Mouse (Mus musculus): ENCODE measurements around the gene Las1l.
"Not testable (repeated sequence)": the region's sequence is repeated elsewhere in the genome, so short reads cannot be mapped to it uniquely, and the experiment has no call there.

Gene Las1l

DNA sequence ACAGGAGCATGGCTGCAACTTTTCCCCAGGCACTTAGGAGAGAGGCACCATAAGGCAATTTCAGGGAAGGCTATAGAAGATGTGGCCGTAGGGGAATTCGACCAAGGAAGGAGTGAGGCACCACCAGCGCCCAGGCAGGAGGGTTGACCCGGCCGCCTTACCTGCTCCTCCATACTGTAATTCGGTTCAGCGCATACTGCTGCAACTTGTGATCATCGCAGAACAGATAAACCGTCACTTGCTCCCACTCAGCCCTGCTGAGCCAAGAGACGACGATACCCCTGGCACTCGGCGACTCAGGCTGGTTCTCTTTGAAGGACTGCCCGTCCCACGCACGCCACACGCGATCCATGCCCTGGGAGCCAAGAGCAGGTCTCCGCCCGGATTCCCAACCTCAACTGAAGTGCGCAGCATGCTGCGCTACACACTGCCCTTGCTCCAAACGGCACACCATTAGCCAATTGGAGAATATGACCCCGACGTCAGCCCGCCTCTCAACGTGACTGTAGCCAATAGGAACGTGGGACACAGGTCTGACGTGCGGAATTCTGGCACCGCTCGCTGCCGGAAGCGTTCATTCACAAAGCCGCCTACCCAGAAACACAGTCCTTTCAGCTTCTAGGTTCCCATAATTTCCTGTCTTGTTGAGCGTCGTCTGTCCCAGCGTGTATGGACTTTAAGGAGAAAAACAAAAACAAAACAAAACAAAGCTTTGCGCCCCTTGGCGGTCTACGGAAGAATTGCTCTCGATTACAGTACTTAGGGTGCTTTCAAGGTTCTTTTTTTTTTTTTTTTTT lies at the start of gene Las1l:
Las1l (minus strand) TSS at position 466 of the 797 bp plus-strand sequence.
- in situ Hi-C loops (cut with MboI) = no loop called here

DNA sequence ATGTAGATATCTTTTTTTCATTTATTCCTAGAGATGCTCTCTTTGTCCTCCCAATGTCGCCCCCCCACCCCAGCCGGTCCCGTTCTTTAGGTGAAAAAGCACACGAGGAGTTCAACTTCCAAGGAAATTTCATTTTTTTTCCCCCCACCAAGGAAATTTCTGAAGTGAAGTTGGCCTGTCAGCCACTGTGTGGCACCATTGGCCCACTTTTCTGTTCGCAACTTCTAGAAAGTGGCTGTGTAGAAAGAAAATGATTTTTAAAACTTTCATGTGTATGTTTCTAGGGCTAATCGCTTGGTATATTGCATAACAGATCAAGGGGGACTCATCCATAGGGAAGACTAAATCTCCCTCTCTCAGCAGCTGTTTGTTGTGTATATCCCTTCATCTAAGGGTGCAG lies 49.6 kb upstream of the Las1l start:
- in situ Hi-C loops (cut with MboI) = loop anchor here (25.0 kb wide), 1 partner anchor 331 kb away; no protein-coding TSS in a partner anchor

DNA sequence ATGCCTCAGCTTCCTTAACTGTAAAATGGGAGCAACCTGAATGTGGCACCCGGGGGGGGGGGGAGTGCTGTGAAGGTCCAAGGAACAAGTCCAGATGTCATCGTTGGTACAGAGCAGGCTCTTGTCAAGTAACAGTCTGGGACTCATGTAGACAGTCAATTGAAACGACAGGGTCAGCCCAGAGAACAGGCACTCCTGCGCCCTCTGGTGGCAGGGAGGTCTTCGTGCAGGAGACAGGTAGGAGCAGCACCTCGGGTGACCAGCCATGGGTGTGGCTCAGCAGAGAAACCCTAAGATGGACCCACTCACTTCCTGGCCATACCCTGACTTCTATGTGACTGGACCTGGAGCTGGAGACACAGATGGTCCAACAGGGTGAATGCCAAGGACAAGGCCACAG lies 42.8 kb upstream of the Las1l start:
- in situ Hi-C loops (cut with MboI) = no loop called here

DNA sequence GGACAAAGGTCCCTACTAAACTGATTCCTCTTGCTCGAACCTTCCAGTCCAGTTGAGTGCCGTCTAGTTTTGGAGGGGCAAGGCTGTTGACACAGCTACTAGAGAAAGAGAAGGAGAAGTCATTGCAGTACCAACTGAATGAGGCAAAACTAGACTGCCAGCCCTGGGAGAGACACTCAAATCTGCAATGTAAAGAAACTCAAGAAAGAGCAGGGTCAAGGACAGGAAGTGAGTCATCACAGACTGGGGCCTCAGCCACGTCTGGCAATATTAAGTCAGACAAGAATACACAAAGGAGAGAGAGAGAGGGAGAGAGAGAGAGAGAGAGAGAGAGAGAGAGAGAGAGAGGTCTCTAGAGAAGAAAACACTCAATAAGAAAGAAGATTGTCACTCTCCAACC lies 36.4 kb upstream of the Las1l start:
- in situ Hi-C loops (cut with MboI) = no loop called here

DNA sequence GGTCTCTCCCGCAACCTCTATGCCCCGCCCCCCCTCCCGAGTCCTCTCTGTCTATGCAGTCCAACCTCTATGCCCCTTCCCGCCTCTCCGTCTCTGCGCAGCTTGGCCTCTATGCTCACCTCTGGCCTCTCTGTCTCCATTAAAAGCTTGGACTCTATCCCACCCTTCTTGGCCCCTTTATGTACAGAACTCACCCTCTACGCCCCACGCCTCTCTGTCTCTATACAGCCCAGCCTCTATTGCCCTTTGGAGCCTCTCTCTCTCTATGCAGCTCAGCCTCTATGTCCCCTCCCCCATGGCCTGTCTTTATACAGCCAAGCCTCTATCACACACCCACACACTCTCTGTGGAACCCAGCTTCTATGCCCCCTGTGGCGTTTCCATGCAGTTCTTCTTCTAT lies 13.2 kb upstream of the Las1l start:
- in situ Hi-C loops (cut with MboI) = no loop called here

DNA sequence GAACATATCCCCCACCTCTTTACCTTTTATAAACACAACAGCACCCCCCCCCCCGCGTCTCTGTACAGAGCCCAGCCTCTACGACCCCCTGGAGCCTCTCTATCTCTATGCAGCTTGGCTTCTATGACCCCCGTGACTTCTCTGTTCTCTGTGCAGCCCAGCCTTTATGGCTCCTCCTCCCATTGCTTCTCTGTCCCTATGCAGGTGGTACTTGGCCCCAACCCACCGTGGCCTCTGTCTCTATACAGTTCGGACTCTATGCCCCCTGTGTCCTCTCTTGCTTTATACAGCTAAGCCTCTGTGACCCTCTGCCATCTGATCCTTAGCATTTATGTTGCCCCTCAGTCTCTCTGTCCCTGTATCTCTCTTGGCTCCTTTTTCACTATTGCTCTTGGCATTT lies 12.4 kb upstream of the Las1l start:
- in situ Hi-C loops (cut with MboI) = no loop called here

DNA sequence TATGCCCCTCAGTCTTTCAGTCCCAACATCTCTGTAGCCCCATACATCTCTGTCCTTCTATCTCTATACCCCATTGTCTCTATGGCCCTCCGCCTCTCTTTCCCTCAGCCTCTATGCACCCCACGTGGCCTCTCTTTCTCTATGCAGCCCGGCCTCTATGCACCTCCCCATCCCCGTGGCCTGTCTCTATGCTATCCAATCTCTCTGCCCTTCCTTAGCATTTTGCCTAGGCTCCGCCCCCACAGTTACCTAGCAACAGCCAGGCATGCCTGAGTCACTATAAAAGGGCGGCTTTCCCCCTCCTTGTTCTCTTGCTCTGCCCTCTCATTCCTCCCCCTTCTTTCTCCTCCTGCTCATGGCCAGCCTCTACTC lies 11.8 kb upstream of the Las1l start:
- in situ Hi-C loops (cut with MboI) = no loop called here

DNA sequence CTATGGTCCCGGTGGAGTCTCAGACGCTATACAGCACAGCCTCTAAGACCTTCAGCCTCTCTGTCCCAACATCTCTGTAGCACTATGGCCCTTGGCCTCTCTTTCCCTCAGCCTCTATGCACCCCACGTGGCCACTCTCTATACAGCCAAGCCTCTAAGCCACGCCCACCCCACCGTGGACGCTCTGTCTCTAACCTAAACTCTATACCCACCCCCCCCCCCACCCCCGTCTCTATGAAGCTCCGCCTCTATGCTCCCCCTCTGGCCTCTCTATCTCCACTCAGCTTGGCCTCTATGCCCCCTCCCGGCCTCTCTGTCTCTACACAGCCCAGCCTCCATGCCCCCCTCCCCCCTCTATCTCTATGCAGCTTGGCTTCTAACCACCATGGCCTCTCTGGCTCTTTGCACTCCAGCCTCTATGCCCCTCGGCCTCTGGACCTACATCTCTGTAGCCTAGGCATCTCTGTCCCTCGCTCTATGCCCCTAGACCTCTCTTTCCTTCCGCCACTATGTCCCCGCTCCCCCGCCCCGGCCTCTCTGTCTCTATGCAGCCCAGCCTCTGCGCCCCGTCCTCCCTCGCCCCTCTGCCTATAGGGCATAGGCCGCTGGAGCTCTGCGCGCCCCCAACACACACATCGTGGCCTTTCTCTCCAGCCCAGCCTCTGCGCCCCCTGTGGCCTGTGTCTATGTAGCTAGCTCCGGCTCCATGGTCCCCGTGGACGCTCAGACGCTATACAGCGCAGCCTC lies 11.3 kb upstream of the Las1l start:
- in situ Hi-C loops (cut with MboI) = no loop called here

DNA sequence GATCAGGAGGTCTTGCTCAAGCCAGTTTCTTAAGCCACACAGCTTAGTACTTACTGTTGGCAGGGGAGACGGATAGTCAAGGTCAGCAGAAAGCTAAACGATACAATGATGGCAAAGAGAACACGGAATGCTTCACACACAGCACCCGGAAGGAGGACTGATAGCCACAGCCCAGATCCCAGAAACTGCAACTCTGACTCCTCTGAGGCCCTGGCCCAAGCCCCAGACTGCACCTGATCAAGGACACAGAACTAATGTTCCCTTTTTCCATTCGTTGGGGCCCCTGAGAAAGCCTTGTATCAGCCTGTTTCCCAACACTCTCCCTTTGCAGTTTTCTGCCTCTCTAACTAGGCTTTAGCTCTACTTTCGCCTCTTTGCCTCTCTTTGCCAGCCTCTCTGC lies 8.3 kb upstream of the Las1l start:
- in situ Hi-C loops (cut with MboI) = no loop called here

DNA sequence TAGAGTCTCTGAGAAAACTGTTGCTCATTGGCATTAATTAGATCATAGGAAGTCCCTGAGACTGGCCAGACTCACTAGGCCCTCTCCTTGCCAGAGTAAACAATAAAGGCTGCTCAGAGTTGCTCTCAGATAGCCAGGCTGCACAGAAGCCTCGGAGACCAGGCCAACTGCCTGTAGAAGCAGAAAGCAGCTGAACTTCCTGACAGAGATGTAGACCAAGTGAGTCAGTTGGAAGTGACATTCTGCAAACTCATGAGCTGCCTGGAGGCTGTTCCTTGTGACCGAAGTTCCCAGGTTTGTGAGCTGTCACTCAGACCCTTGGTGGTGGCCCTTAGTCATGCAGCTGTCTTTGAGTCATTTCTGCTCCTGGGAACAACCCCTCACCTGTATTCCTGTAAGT lies 6.6 kb upstream of the Las1l start:
- in situ Hi-C loops (cut with MboI) = no loop called here

DNA sequence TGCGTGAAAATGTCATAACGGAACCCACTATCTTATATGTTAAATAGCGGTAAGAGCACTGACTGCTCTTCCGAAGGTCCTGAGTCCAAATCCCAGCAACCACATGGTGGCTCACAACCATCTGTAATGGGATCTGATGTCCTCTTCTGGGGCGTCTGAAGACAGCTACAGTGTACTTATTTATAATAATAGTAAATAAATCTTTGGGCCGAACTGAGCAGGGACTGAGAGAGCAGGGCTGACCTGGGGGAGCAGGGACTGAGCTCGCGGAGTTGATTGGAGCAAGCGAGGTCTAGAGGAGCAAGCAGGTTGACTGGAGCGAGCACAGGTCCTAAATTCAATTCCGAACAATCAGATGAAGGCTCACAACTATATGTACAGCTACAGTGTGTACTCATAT lies 699 bp upstream of the Las1l start:
- in situ Hi-C loops (cut with MboI) = not testable (repeated sequence)

DNA sequence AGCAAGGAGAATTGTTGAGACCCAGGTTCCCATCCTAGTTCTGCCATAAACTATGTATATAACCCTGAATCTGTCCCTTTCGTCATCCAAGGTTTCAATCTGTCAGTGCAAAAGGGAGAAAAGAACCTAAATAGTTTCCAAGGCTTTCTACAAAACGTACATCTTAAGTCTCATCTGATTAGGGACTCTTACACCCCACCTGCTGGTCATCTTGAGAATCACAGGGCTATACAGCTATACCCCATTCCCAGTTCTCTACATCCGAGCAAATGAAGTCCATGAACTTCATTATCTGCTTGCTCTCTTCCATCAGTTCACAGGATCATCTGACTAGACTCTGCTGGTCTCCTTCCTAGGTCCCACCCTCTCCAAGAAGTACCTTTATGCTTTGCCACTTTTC lies 6.0 kb downstream of the Las1l start:
- in situ Hi-C loops (cut with MboI) = no loop called here

DNA sequence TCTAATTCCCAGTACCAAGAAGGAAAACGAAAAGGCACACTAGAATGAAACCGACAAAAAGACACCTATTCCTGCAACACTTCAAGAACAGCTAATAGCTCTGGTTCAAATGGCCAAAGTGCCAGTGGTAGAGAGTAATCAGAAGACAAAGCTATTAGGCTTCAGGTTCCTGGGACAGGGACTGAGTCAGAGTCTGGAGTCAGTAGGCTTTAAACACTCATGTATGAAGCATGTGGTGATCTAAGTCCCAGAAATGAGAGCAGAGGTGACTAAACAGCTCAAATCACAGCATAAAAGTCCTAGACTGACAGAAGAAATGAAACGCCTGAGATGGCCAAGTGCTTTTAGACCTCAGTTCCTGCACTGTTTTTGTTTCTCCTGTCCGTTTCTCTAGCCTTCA lies 8.6 kb downstream of the Las1l start:
- in situ Hi-C loops (cut with MboI) = no loop called here

DNA sequence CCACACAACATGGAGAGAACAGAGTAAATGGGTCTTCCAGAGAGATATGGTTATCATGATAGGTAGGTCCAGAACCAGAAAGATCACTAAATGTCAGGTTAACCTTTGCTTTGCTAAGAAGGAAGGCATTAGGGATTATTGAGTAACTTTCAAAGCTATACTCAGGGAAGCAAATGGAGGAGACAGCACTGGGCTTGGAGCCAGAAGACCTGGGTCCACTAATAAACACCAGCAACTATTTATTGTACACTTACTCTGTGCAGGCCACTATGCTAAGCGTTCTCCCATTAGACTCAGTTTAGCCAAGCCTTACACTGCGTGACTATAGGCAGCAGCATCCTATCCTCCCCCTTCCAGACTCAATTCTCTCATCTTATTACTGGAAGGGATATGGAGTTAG lies 11.3 kb downstream of the Las1l start:
- in situ Hi-C loops (cut with MboI) = no loop called here

DNA sequence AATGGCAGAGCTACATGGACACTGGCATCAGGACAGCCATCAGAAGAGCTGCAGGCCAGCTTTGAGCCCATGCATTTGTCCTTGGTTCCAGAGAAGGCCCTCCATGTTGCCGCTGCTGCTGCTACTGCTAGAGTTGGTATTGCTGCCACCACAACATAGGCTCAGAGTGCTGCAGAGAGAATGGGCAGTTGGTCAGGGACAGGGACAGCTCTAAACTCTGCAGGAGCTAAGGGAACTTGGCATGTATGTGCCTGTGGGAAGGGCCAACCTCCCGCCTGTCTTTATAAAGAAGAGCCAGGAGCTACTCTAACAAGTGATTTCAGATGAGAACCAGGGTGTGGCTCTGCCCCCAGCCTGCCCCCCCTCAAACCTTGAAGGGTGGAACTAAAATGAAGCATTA lies 21.3 kb downstream of the Las1l start:
- in situ Hi-C loops (cut with MboI) = no loop called here

DNA sequence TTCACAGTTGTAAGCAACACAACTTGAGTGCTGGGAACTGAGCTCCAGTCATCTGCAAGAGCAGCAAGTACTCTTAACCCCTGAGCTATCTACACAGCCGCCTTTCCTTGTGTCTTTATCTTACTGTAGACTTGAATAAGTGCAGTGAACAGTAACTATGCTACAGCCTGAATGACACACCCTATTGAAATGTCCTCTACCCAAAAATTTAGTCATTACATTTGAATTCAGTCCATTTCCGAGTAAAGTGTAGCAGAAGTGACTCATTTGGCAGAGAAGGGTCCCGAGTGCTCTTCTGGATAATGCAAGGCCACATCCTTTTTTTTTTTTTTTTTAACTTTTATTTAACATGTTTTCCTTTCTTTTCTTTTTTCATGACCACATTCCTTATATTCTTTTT lies 54.0 kb downstream of the Las1l start:
- in situ Hi-C loops (cut with MboI) = no loop called here

All from mature B cell (primary cell).